Mouse (Mus musculus) neural tube, embryonic 15.5 days (tissue): ENCODE measurements around the gene Xpnpep1. TPM values are rescaled to one million over a fixed set of nuclear protein-coding genes. Genes with fewer than 3 reads are reported as not detected.
A peak's percentile ranks its signal among the peaks of the same experiment; 100 is the strongest.

Source experiments
- ATAC-seq: fragments of 200-750 bp; cut with Nextera tagmentation; 2 replicates; pipeline ENCODE4 v1.8.0; 2017; ENCODE audit warnings: mild to moderate bottlenecking, moderate TSS enrichment, moderate library complexity; ENCODE audit not compliant: low FRiP score
- H3K27ac ChIP-seq: fragments of 300-500 bp; sonication (generic); replicated peaks from 2 replicates; pipeline ENCODE4 v1.5.1; 2015; ENCODE audit warnings: mild to moderate bottlenecking, inconsistent platforms
- H3K27me3 ChIP-seq: fragments of 300-500 bp; sonication (generic); replicated peaks from 2 replicates; pipeline ENCODE4 v1.6.1; 2015; ENCODE audit warnings: inconsistent platforms
- H3K36me3 ChIP-seq: fragments of 300-500 bp; sonication (generic); 2 replicates; pipeline ENCODE4 v1.6.1; 2015; ENCODE audit warnings: inconsistent platforms
- H3K4me1 ChIP-seq: fragments of 300-500 bp; sonication (generic); 2 replicates; pipeline ENCODE4 v1.6.1; 2015; ENCODE audit warnings: inconsistent platforms
- H3K4me2 ChIP-seq: fragments of 300-500 bp; sonication (generic); 2 replicates; pipeline ENCODE4 v1.6.1; 2015; ENCODE audit warnings: inconsistent platforms, mild to moderate bottlenecking, moderate library complexity
- H3K4me3 ChIP-seq: fragments of 300-500 bp; sonication (generic); replicated peaks from 2 replicates; pipeline ENCODE4 v1.5.1; 2015; ENCODE audit warnings: mild to moderate bottlenecking, inconsistent platforms
- H3K9ac ChIP-seq: fragments of 300-500 bp; sonication (generic); replicated peaks from 2 replicates; pipeline ENCODE4 v1.6.1; 2015; ENCODE audit warnings: mild to moderate bottlenecking, inconsistent platforms
- H3K9me3 ChIP-seq: fragments of 300-500 bp; sonication (generic); replicated peaks from 2 replicates; pipeline ENCODE4 v1.6.1; 2016; ENCODE audit warnings: inconsistent platforms
- WGBS: fragments of 180-500 bp; shearing (Covaris S2); methylation state at CpG from one replicate; pipeline ENCODE4 v1.1.7; 2015; ENCODE audit warnings: mixed read lengths; 5-methylcytosine and 5-hydroxymethylcytosine counted together
- polyA plus RNA-seq: library from polyadenylated mRNA; unstranded; fragments of >200 nt; fragmentation: Nextera tagmentation; extraction: Ambion mirVana; gene quantifications from 2 replicates; pipeline ENCODE4 v1.2.1, GENCODE M21; 2015

The Xpnpep1 gene
- polyA plus RNA-seq, 1 experiment from 2014 or later: 117 TPM

DNA sequence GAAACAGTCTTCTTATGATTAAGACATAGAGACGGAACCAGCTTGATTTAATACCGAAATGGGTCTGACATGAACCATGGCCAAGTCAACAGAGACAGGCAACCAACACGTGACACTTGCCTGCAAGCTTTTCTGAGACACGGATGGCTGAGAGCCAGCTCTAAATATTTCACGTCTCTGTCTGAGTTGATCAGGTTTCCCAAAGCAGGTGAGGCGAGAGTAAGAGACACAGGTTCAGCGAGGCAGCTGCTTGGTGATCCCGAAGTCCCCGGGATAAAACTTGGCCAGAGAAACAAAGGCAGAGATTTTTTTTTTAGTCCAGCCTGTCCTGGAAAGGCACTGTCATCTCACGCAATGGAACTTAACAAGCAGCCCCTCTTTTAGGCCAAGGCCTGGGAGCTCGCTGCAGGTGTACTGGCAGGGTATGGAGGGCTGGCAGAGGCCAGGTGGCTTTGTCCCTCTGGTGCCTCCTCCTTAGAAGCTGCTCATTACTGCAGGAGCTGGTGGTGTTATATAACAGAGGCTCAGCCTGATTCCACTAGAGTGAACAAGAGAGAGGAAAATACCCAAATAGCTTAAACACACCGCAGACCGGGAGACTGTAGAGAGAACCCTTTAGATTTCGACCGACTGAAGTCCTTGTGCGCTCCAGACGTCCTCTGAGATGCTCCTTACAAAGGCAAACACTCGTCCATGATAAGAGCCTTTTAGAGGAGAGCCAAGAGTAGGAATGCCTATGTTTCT, 36.4 kb upstream of the Xpnpep1 start:
- no peaks in the 10 kb centered on the region for H3K9me3 ChIP-seq
- 0 out of 2 replicates have a peak, but pooled peaks cover 6% of the 10 kb centered on the region for H3K4me1 ChIP-seq
- no peak overlapping the region for H3K4me2 ChIP-seq
- H3K36me3 ChIP-seq: no peaks in the 10 kb centered on the region
- 87% methylated on average over 18 of the region's 18 CpGs for WGBS
- no peak overlapping the region for H3K9ac ChIP-seq
- no peak for ATAC-seq
- no peak overlapping the region for H3K27ac ChIP-seq
- no peaks in the 10 kb centered on the region for H3K27me3 ChIP-seq
- H3K4me3 ChIP-seq: no peak overlapping the region

DNA sequence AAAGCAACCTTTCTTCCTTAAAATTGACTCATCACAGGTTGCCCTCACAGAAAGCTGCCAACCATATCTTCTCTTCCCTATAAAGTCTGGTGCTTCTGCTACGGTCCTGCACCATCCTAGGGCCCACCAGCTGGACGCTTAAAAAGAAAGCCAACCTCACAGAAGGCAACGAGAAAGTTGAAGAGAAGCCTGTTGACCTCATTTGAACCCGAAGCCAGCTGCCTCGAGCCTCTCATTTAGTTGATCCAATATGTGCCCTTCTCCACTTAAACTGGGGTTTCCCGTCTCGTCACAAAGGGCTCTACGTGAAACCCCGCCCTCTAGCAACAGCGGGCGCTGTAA, 35.9 kb upstream of the Xpnpep1 start:
- Histone ChIP-seq H3K36me3 (no peaks in the 10 kb centered on the region), H3K4me2 (no peak overlapping the region), H3K27me3 (no peaks in the 10 kb centered on the region), H3K4me1 (0 out of 2 replicates have a peak, but pooled peaks cover 3% of the 10 kb centered on the region), H3K9me3 (no peaks in the 10 kb centered on the region), H3K27ac (no peak overlapping the region), H3K4me3 (no peak overlapping the region), H3K9ac (no peak overlapping the region)
- no peak for ATAC-seq
- WGBS: 92% methylated on average over 11 of the region's 11 CpGs

DNA sequence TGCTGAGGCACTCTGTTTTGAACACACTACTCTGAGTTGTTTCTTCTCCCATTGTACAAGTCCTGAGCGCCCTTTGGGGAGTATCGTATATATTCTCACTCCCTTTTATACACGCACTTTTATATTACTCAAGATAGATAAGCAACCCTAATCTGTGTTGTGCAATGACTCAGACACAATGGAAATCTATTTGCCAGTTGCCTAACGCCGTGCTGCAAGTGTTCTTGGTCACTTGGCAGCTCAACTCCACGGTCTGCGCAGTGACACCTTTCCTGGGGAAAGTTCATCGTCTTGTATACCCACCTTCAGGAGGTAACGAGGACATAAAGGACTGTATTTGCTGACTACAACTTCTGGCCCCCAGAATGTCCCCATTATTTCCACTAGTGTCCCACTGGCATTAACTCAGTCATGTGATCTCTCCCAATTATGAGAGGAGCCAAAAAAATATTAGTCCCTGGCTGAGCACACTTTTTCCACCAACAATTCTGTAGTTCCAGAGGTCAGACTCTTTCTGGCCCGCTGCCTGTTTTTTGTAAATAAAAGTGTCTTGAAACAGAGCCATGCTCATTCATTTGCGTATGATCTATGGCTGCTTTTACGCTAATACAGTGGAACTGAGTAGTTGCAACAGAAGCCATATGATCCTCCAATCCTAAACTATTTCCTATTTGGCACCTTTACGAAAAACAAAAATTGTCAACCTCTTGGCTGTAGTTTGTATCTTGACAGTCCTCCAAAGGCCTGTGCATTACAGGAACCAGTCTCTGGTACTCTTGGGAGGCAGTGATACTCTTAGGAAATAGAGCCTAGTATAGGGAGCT, 35.1 kb upstream of the Xpnpep1 start:
- Histone ChIP-seq H3K4me1 (0 out of 2 replicates have a peak, but pooled peaks cover 2% of the 10 kb centered on the region), H3K4me3 (no peak overlapping the region), H3K27ac (no peak overlapping the region), H3K36me3 (no peaks in the 10 kb centered on the region), H3K9ac (no peak overlapping the region), H3K4me2 (no peak overlapping the region), H3K9me3 (no peaks in the 10 kb centered on the region), H3K27me3 (no peaks in the 10 kb centered on the region)
- WGBS: 92% methylated on average over 13 of the region's 13 CpGs
- no peak for ATAC-seq

DNA sequence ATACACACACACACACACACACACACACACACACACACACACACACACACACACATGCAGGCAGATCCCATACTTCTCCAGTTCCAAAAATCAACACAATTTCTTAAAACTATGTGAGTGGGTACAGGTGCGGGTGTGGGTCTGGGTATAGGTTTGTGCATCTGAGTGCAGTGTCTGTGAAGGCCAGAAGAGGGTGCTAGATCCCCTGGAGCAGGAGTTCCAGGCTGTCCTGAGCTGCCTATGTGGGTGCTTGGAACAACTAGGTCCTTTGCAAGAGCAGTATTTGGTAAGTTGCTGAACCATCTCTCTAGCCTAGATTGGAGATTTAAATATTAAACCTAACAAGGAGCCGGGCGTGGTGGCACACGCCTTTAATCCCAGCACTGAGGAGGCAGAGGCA, 33.5 kb upstream of the Xpnpep1 start:
- no peak for ATAC-seq
- H3K36me3 ChIP-seq: no peaks in the 10 kb centered on the region
- H3K27ac ChIP-seq: no peak overlapping the region
- H3K4me1 ChIP-seq: 0 out of 2 replicates have a peak, but pooled peaks cover 2% of the 10 kb centered on the region
- H3K9ac ChIP-seq: no peak overlapping the region
- no peaks in the 10 kb centered on the region for H3K27me3 ChIP-seq
- 95% methylated on average over 4 of the region's 4 CpGs for WGBS
- no peaks in the 10 kb centered on the region for H3K9me3 ChIP-seq
- no peak overlapping the region for H3K4me2 ChIP-seq
- no peak overlapping the region for H3K4me3 ChIP-seq

DNA sequence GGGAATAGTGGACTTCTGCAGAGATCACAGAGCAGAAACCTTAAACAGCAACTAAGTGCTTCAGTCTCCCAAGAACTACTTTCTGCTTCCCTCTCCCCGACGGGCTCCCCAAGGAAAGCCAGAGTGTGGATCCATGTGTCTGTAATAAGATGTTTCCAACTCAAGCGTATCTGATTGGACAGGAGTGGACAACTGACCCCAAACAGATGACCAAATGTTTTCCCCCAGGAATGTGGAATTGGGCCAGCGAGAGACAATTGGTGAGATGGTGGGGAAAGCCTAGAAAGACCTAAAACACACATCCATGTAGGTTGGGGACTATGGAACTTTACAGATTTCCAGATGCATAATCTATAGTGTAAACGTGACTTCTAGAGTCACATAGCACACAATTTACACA, 32.4 kb upstream of the Xpnpep1 start:
- Histone ChIP-seq H3K4me3 (no peak overlapping the region), H3K27me3 (no peaks in the 10 kb centered on the region), H3K9ac (no peak overlapping the region), H3K9me3 (no peaks in the 10 kb centered on the region), H3K36me3 (no peaks in the 10 kb centered on the region), H3K4me2 (no peak overlapping the region), H3K4me1 (0 out of 2 replicates have a peak, but pooled peaks cover 2% of the 10 kb centered on the region), H3K27ac (no peak overlapping the region)
- no peak for ATAC-seq
- WGBS: 86% methylated on average over 5 of the region's 5 CpGs

DNA sequence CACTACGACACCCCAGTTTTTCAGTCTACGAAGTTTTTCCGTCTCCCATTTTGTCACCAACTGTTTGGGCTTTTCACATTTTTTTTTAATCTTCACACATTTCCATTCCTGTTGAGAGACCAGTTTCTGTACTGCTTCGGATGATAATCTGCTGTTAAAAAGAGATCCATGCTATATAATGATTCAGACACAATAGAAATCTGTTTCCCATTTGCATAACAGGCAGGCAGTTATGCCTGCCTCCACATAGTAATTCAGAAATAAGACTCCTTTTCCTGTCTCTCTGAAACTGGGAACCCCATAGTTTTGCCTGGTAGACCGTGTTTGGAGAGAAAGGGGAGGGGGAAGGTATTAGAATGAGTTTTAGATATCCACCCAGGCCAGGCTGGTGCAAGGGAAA, 31.6 kb upstream of the Xpnpep1 start:
- no peak overlapping the region for H3K4me2 ChIP-seq
- H3K4me3 ChIP-seq: no peak overlapping the region
- 0 out of 2 replicates have a peak, but pooled peaks cover 2% of the 10 kb centered on the region for H3K4me1 ChIP-seq
- no peak overlapping the region for H3K27ac ChIP-seq
- no peak overlapping the region for H3K9ac ChIP-seq
- 69% methylated on average over 5 of the region's 5 CpGs for WGBS
- H3K27me3 ChIP-seq: no peaks in the 10 kb centered on the region
- no peaks in the 10 kb centered on the region for H3K36me3 ChIP-seq
- no peaks in the 10 kb centered on the region for H3K9me3 ChIP-seq
- no peak for ATAC-seq

DNA sequence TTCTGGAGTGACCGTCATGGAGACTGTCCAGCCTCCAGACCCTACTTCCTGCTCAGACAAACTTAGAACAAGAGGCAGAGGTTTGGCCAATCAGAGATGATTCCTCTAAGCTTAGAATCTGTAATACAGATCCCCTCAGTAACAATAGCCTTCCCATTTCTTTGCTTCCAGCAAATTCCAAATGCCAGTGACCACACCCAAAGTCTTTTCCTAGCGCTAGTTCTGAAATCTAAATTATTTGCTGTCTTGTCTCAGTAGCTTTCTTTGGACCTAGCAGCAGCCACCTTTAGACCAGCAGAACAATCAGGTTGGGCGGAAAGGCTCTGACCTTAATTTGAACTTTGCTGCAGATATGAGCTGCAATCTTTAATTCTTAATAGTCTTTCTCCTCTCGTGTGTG, 30.9 kb upstream of the Xpnpep1 start:
- no peak overlapping the region for H3K4me2 ChIP-seq

DNA sequence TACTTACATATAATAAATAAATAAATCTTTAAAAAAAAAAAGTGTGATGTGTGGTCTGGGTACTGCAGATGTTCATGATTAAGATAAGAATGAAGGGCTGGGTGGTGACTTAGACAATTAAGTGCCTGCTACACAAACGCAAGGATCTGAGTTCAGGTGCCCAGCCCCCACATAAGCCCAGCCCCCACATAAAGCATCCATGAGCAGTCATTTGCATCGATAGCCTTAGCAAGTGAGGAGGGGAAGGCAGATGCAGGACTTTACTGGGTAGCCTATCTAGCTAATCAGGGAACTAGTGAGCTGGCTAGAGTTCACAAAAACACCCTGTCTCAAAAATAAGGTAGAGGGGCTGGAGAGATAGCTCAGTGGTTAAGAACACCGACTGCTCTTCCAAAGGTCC, 29.4 kb upstream of the Xpnpep1 start:
- H3K36me3 ChIP-seq: no peaks in the 10 kb centered on the region
- H3K9me3 ChIP-seq: no peaks in the 10 kb centered on the region
- no peak overlapping the region for H3K4me2 ChIP-seq
- no peak overlapping the region for H3K4me3 ChIP-seq
- no peak overlapping the region for H3K27ac ChIP-seq
- H3K9ac ChIP-seq: no peak overlapping the region
- H3K27me3 ChIP-seq: no peaks in the 10 kb centered on the region
- no peak for ATAC-seq
- no peaks in the 10 kb centered on the region for H3K4me1 ChIP-seq
- WGBS: 85% methylated on average over 3 of the region's 3 CpGs

More for the DNA sequence above, 30.9 kb upstream of the Xpnpep1 start:
- no peaks in the 10 kb centered on the region for H3K4me1 ChIP-seq
- no peak overlapping the region for H3K4me3 ChIP-seq
- no peak overlapping the region for H3K27ac ChIP-seq
- no peaks in the 10 kb centered on the region for H3K9me3 ChIP-seq
- no peak overlapping the region for H3K9ac ChIP-seq
- 73% methylated on average over 4 of the region's 4 CpGs for WGBS
- H3K27me3 ChIP-seq: no peaks in the 10 kb centered on the region
- ATAC-seq: no peak
- H3K36me3 ChIP-seq: no peaks in the 10 kb centered on the region

DNA sequence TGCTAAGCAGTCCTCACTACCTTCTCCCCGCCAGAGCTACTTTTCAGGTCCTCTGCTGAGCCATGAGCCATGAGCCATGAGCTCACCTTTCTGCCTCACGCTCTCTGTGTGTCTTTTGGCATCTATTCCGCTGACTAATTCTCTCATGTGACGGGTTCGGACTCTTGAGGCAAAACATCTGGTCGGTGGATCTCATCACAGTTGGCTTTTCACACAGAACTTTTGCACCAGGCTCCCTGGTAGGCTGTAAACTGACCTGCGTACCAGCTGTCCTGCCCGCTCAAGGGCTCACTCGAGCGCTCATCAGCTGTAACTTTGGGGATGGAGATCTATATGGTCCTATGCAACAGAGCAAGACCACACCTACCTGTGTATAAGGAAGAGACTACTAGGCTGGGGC, 26.9 kb upstream of the Xpnpep1 start:
- Histone ChIP-seq H3K36me3 (no peaks in the 10 kb centered on the region), H3K9me3 (no peaks in the 10 kb centered on the region), H3K4me3 (no peak overlapping the region), H3K4me1 (no peaks in the 10 kb centered on the region), H3K27ac (no peak overlapping the region), H3K4me2 (0 out of 2 replicates have a peak overlapping the region, but pooled peaks have one; percentile 9), H3K27me3 (no peaks in the 10 kb centered on the region), H3K9ac (no peak overlapping the region)
- no peak for ATAC-seq
- 69% methylated on average over 10 of the region's 10 CpGs for WGBS

DNA sequence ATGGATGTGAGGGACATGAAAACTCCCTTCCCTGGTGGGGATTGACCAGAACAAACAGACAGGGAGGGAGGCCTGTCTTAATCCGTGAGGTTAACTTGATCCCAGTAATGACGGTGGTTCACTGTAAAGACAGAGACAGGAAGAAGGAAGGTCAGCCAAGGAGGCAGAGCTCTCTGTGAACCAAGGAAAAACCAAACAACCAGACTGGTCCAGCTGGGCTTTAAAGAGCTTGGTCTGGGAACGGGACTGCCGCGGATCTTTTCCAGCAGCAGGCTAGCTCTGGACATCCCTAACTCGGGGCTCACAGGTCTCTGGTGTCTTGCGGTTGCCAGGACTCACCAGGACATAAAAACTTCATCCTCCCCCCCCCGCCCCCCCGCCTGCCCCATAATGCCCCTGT, 26.5 kb upstream of the Xpnpep1 start:
- no peaks in the 10 kb centered on the region for H3K27me3 ChIP-seq
- H3K4me1 ChIP-seq: no peaks in the 10 kb centered on the region
- H3K9ac ChIP-seq: no peak overlapping the region
- H3K4me2 ChIP-seq: 0 out of 2 replicates have a peak overlapping the region, but pooled peaks have one; percentile 9
- no peak overlapping the region for H3K27ac ChIP-seq
- no peak for ATAC-seq
- 53% methylated on average over 8 of the region's 9 CpGs for WGBS
- H3K36me3 ChIP-seq: no peaks in the 10 kb centered on the region
- H3K4me3 ChIP-seq: no peak overlapping the region
- H3K9me3 ChIP-seq: no peaks in the 10 kb centered on the region

DNA sequence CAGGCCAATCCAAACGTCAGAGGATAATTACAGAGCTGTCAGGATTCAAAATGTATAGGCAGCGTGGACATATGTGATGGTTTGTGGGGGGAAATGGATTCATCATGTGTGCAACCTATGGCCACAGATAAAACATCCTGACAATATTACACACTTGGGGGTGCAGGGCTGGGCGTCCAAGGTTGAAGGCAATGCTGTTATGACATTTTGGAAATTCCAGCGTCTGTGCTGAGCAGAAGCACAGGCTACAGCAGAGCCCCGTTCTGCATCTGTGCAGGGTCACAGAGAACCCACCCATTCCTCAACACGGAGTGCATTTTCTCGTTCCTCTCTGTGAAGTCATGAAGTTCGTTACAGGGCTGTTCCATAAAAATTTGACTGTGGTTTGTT, 25.0 kb upstream of the Xpnpep1 start:
- no peak for ATAC-seq
- Histone ChIP-seq H3K9ac (no peak overlapping the region), H3K4me1 (no peaks in the 10 kb centered on the region), H3K9me3 (no peaks in the 10 kb centered on the region), H3K4me2 (no peak overlapping the region), H3K27me3 (no peaks in the 10 kb centered on the region), H3K36me3 (no peaks in the 10 kb centered on the region), H3K27ac (no peak overlapping the region), H3K4me3 (no peak overlapping the region)
- WGBS: 75% methylated on average over 8 of the region's 8 CpGs
